Mouse (Mus musculus) E14TG2a.4 (cell line): Measurements from ENCODE around the gene Ect2l.

ENCODE experiments used
- CTCF ChIP-seq: conservative IDR thresholded peaks from 2 replicates; pipeline ENCODE4 v1.5.1; 2014; ENCODE audit warnings: low read length
- POU5F1 ChIP-seq: IDR thresholded peaks from 2 replicates; pipeline ENCODE4 v1.6.1; 2014; ENCODE audit warnings: low read length, borderline replicate concordance

DNA sequence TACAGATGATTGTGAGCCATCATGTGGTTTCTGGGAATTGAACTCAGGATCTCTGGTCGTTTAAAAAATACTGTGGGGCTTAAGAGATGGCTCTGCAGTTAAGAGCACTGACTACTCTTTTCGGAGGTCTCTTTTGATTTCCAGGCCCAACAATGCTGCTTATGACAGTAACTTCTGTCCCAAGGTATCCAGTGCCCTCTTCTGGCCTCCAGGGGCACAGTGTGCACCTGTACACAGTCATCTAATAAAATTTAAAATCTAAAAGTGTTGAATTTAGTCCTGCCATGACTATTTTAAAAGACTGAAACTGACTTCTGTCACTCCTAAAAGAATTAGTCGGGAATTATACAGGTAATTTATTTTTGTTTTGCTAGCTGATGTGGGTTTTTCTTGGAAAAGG is 23.2 kb upstream of the Ect2l start:
- no peak; the same call in 1 of the 2 replicates for TF ChIP-seq CTCF
- TF ChIP-seq POU5F1, result no peak
